Mouse (Mus musculus): ENCODE results near the gene Anks1b. TPM values are rescaled to one million over a fixed set of nuclear protein-coding genes. Genes with fewer than 3 reads are reported as not detected.

Anks1b gene
- polyA plus RNA-seq, 1 experiment from 2014 or later: 1.5 TPM

- Histone ChIP-seq H3K4me1 (ENCODE audit: control insufficient read depth, insufficient read depth, low read length) (no peaks in the 10 kb centered on the region), H3K9ac (replicated peaks; ENCODE audit: low read depth, low read length) (no peak overlapping the region), H3K9me3 (ENCODE audit: control insufficient read depth, low read depth, low read length) (no peaks in the 10 kb centered on the region), H3K27me3 (ENCODE audit: control insufficient read depth, insufficient read depth, low read length) (no peaks in the 10 kb centered on the region), H3K4me3 (ENCODE audit: low read depth, low read length) (no peak overlapping the region), H3K27ac (ENCODE audit: low read length) (no peak overlapping the region), H3K36me3 (ENCODE audit: control insufficient read depth, insufficient read depth, low read length) (peaks cover 14% of the 10 kb centered on the region; the same call in 1 of the 2 replicates), H3K4me2 (replicated peaks; ENCODE audit: low read depth, low read length) (no peak overlapping the region)
- WGBS: 85% methylated on average over 5 of the region's 5 CpGs
- ATAC-seq (ENCODE audit: insufficient number of reproducible peaks, insufficient read depth, low FRiP score, low read depth): no peak
Measured at GRCm38 (mm10) chr10:90993869-90994268, 1120.6 kb downstream of the Anks1b start.

GRCm38 (mm10) chr10:90999899-91000298, 1126.6 kb downstream of the Anks1b start:
- no peaks in the 10 kb centered on the region for H3K27me3 ChIP-seq (ENCODE audit: control insufficient read depth, insufficient read depth, low read length)
- ATAC-seq (ENCODE audit: insufficient number of reproducible peaks, insufficient read depth, low FRiP score, low read depth): no peak
- no peak overlapping the region for H3K9ac ChIP-seq (replicated peaks; ENCODE audit: low read depth, low read length)
- no peak overlapping the region for H3K4me3 ChIP-seq (ENCODE audit: low read depth, low read length)
- no peaks in the 10 kb centered on the region for H3K4me1 ChIP-seq (ENCODE audit: control insufficient read depth, insufficient read depth, low read length)
- WGBS: 84% methylated on average over 5 of the region's 5 CpGs
- no peaks in the 10 kb centered on the region for H3K9me3 ChIP-seq (ENCODE audit: control insufficient read depth, low read depth, low read length)
- no peak overlapping the region for H3K4me2 ChIP-seq (replicated peaks; ENCODE audit: low read depth, low read length)
- no peak overlapping the region for H3K27ac ChIP-seq (ENCODE audit: low read length)
- H3K36me3 ChIP-seq (ENCODE audit: control insufficient read depth, insufficient read depth, low read length): peaks cover 13% of the 10 kb centered on the region; the same call in 1 of the 2 replicates

- Histone ChIP-seq H3K9me3 (ENCODE audit: control insufficient read depth, low read depth, low read length) (no peaks in the 10 kb centered on the region), H3K9ac (replicated peaks; ENCODE audit: low read depth, low read length) (no peak overlapping the region), H3K27me3 (ENCODE audit: control insufficient read depth, insufficient read depth, low read length) (no peaks in the 10 kb centered on the region), H3K4me1 (ENCODE audit: control insufficient read depth, insufficient read depth, low read length) (no peaks in the 10 kb centered on the region), H3K4me3 (ENCODE audit: low read depth, low read length) (no peak overlapping the region), H3K27ac (ENCODE audit: low read length) (no peak overlapping the region), H3K4me2 (replicated peaks; ENCODE audit: low read depth, low read length) (no peak overlapping the region), H3K36me3 (ENCODE audit: control insufficient read depth, insufficient read depth, low read length) (peaks cover 14% of the 10 kb centered on the region)
- no peak for ATAC-seq (ENCODE audit: insufficient number of reproducible peaks, insufficient read depth, low FRiP score, low read depth)
- 80% methylated on average over 13 of the region's 13 CpGs for WGBS
Measured at GRCm38 (mm10) chr10:91001421-91001820, 1128.1 kb downstream of the Anks1b start.

GRCm38 (mm10) chr10:91005858-91006538, 1132.7 kb downstream of the Anks1b start:
- Histone ChIP-seq H3K4me3 (ENCODE audit: low read depth, low read length) (no peak overlapping the region), H3K9ac (replicated peaks; ENCODE audit: low read depth, low read length) (no peak overlapping the region), H3K4me2 (replicated peaks; ENCODE audit: low read depth, low read length) (no peak overlapping the region), H3K27me3 (ENCODE audit: control insufficient read depth, insufficient read depth, low read length) (no peaks in the 10 kb centered on the region), H3K4me1 (ENCODE audit: control insufficient read depth, insufficient read depth, low read length) (no peaks in the 10 kb centered on the region), H3K36me3 (ENCODE audit: control insufficient read depth, insufficient read depth, low read length) (peaks cover 8% of the 10 kb centered on the region), H3K9me3 (ENCODE audit: control insufficient read depth, low read depth, low read length) (no peaks in the 10 kb centered on the region), H3K27ac (ENCODE audit: low read length) (no peak overlapping the region)
- whole genome bisulfite sequencing: 85% methylated on average over 12 of the region's 12 CpGs
- no peak for ATAC-seq (ENCODE audit: insufficient number of reproducible peaks, insufficient read depth, low FRiP score, low read depth)

Other genes with a start within 250 kb of the Anks1b start
- 15.2 and 16.1 TPM in 2 replicates for gene Scyl2, start 187.2 kb upstream of the Anks1b start, polyA plus RNA-seq (2014; fragmentation: Nextera tagmentation; extraction: Ambion mirVana)
- gene Actr6, start 141.2 kb upstream of the Anks1b start, polyA plus RNA-seq (2014; fragmentation: Nextera tagmentation; extraction: Ambion mirVana): 29.7 and 39.1 TPM in 2 replicates
- gene Uhrf1bp1l, start 128.5 kb upstream of the Anks1b start, polyA plus RNA-seq (2014; fragmentation: Nextera tagmentation; extraction: Ambion mirVana): 30.5 and 30.7 TPM in 2 replicates

Data from stomach, embryonic 14.5 days (tissue).